Mouse (Mus musculus) urinary bladder, postnatal 10 days (tissue): Measurements from ENCODE around the gene Ms4a15.

ENCODE experiments used
- DNase-seq: peaks from one replicate; pipeline ENCODE4 v3.0.0; 2022; ENCODE audit warnings: low spot score

The Ms4a15 gene

GRCm38 (mm10) chr19:10993150-10993549, at the start of gene Ms4a15:
Ms4a15 (minus strand) TSS chr19:10993250.
- DNase-seq = no peak

DNA sequence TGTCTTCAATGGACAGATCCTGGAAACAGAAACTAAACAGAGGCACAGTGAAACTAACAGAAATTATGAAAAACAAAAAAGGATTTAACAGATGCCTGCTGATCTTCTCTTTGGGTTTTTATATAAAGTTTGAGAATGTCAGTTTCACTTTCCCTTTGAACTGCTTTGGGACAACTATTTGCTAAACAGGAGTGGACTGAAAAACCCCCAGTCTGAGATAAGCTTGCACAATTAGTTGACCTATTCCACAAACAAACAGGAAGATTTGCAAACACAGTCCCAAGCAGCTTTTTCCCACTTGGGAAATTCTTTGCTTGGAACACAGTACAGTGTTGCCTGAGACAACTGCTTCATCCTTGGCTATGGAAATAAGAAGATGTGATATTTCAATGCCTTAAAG, 44.5 kb upstream of the Ms4a15 start:
- no peak for DNase-seq

- DNase-seq = no peak
Measured at GRCm38 (mm10) chr19:11022382-11022781, 29.3 kb upstream of the Ms4a15 start.

DNA sequence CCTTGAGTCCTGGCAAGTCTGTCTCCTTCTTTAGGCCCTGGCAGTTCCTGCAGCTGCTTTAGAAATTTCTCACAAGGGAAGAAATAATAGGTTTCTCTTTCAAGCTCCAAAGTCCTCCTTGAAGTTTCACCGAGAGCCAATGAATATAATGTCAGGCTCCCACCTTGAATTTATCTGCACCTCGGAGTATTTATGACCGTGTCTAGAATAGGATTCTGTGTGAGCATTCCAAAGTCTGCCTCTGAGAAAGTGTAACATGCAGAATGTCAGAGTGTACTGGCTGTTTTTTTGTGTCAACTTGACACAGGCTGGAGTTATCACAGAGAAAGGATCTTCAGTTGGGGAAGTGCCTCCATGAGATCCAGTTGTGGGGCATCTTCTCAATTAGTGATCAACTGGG, 24.8 kb upstream of the Ms4a15 start, which contains the start of gene Ms4a18:
Gene Ms4a18 (minus strand): TSS at position 141 of the 400 bp plus-strand sequence.
- DNase-seq = no peak

DNA sequence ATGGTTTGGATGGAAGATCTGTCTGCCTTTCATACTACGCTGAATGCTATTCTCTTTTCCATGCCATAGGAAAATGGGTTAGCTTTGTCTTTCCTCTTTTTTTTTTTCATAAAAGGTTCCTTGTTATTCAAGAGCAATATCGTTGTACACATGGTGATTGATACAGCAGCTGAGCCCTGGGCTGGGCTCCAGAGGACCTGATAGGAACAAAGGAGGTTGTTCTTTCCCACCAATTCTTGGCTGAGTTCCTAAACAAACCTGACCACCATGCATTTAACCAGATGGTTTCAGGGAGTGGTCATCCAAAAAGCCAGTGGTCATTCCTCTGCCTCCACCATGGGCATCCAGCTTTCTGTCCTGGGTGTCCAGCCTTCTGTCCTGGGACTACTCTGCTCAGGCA, 24.2 kb upstream of the Ms4a15 start:
- no peak for DNase-seq

- no peak for DNase-seq
Measured at GRCm38 (mm10) chr19:11015998-11016397, 22.9 kb upstream of the Ms4a15 start.

GRCm38 (mm10) chr19:11015468-11015867, 22.4 kb upstream of the Ms4a15 start:
- DNase-seq = no peak

DNA sequence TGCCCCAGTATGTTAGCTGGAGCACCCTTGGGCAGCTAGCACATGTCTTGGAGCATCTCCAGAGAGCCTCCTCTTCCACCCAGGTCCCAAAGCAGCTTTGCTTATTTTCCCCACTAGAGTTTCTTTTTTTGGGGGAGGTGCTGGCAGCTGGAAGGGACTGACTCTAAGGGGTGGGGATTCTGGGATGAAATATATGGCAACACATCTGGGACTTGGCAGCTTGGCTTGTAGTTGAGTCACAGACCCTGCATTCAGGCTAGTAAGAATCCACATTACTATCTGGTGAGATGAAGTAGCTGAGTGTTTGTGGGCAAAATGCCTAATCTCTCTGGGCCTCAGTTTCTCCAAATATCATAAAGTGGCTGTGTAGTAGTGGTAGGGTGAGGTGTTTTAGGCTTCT, 1.1 kb downstream of the Ms4a15 start:
- no peak for DNase-seq

DNA sequence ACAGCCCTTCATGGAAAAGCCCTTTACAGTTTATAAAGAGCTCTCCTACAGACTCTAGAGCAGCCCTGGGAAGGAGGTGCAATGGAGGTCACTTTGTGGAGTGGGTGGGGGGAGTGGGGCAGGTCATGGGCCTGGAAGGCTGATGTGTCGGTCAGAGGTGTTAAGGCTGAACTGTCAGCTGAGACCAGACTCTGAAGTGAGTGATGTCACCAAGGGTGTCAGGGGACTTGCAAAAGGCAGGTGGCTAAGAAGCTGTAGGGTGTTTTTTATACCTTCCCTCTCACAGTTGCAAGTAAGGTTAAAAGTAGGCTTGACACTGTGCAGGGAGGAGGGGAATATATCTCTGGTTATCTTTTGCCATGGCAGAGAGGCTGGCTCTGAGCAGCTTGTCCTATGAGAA, 2.3 kb downstream of the Ms4a15 start:
- DNase-seq = no peak

- no peak for DNase-seq
Measured at GRCm38 (mm10) chr19:10988563-10988962, 4.5 kb downstream of the Ms4a15 start.

DNA sequence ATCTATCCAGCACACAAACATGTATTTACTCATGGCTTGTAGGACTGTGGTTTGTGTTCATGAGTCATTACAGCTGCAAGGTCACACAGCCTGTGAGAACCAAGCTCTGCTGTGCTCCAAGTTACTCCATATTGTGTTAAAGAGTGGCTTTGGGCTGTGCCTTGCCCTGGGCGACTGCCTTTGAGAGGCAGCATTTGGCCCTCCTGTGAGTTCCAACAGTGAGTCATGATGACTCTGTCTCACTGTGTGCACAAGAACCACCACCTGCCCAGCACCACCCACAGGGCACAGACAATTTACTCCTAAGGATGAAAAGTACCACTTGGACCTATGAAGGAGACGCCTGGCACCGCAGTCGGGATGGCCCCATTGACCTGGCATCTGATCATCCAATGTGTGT, 7.2 kb downstream of the Ms4a15 start:
- no peak for DNase-seq

DNA sequence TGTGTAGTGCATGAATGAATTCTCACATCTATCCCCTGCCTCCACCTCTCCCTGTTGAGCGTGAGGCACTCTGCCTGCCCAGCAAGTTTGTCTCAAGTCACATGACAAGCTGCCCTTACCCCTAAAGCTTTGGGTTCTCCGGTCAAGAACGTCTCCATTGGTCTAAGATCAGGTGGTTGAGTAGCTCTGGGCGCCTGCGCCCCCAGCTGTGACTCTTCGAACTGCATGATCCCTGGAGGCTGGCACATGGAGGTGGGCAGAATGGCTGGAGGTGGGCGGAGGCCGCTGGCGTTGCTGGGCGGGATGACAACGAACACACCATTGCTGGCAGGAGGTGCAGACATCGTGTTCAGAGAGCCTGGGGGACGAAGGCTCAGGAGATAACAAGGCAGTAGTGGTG, 8.5 kb downstream of the Ms4a15 start:
- DNase-seq = no peak

GRCm38 (mm10) chr19:10983146-10983545, 9.9 kb downstream of the Ms4a15 start:
- no peak for DNase-seq

DNA sequence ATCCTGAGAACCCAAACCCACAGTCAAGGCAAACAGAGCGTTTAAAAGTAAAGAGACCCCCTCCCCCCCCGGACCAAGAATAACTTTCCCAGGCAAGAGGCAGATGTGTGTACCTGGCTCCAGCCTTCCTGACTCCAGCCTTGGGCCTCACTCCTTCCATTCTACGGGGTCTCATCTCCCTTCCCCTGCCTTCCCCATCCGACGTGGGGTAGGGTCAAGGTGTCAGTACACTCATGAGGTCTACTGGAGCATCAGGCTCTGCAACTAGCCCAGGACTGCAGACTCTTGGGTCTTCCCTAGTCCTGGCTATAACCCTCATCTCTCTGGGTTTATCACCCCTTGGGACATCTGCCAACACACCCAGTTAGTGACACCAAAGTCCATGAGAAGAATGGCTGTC, 12.8 kb downstream of the Ms4a15 start:
- no peak for DNase-seq

GRCm38 (mm10) chr19:10979184-10980168, 13.6 kb downstream of the Ms4a15 start:
- no peak for DNase-seq

- no peak for DNase-seq
Measured at GRCm38 (mm10) chr19:10976318-10976717, 16.7 kb downstream of the Ms4a15 start.

DNA sequence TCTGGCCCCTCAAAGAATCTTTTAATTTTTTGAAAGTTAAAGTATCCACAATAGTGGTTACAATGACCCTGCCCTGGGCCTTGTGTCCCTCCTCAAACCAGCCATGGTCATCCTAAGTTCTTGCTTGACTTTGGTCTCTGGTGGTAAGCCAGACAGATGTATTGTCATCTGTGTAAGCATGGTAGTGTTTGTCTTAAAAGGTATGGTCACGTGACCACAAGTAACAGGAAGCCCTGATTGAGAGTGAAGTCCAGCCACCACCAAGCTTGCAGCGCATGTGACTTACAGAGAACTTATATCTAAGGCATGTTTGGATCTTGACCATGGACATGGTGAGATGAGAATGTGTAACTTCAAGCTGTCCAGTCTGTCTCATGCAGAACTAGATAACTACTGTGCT, 17.9 kb downstream of the Ms4a15 start:
- DNase-seq = no peak

- DNase-seq = no peak
Measured at GRCm38 (mm10) chr19:10974238-10974865, 18.7 kb downstream of the Ms4a15 start, which contains the start of gene Ms4a10. Ms4a10 (minus strand) TSS chr19:10974670.

DNA sequence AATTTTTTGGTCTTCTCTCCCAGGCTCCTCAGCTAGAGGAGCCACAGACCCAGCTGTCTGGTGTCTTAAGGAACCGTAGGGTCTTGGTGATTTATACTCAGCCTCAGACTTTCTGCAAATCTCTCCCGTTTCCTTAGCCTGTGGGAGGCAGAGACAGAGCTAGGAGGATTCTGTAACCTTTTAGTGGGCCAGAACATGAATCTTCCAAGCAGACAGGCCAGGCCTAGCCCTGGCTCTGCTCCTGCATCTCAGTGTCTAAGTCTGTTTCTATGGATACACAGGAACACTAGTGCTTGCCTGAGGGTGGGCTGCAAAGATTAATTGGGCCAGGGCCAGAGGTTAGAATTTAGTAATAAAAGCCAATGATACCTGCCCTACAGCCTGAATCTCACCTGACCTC, 19.9 kb downstream of the Ms4a15 start:
- DNase-seq = no peak

DNA sequence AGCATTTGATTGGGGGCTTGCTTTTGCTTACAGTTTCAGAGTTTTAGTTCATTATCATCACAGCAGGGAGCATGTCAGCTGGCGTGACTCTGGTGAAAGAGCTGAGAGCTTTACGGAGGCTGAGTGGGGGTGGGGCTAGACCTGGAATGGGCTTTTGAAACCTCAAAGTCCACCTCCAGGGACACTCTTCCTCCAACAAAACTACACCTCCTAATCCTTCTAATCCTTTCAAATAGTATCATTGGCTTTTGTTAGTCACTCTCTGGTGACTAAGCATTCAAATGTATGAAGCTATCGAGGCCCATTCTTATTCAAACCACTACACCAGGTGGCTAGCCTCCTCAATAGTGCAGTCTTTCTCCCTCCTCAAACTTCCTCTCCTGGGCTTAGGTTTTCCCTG, 20.4 kb downstream of the Ms4a15 start:
- no peak for DNase-seq

GRCm38 (mm10) chr19:10970457-10970856, 22.6 kb downstream of the Ms4a15 start:
- DNase-seq = no peak

- no peak for DNase-seq
Measured at GRCm38 (mm10) chr19:10968578-10968977, 24.5 kb downstream of the Ms4a15 start.

- no peak for DNase-seq
Measured at GRCm38 (mm10) chr19:10965721-10966120, 27.3 kb downstream of the Ms4a15 start.
